Mouse (Mus musculus) monocyte, adult 5-6 weeks (primary cell): ENCODE results near the gene Helz2. TPM values are rescaled to one million over a fixed set of nuclear protein-coding genes. Genes with fewer than 3 reads are reported as not detected.

Experiments used
- ATAC-seq: fragments of 153-309, 156-312 bp; replicated peaks from 2 replicates; pipeline ENCODE4 v1.8.0; 2017; ENCODE audit warnings: mild to moderate bottlenecking; ENCODE audit not compliant: low TSS enrichment, insufficient number of reproducible peaks, severe bottlenecking, poor library complexity, low FRiP score
- total RNA-seq: library from RNA; stranded (forward); fragments of 200-1000, 200-491, 200-594 nt; gene quantifications from 3 replicates; pipeline ENCODE4 v1.2.3, GENCODE M21; 2017

Gene Helz2
- total RNA-seq, 1 experiment from 2014 or later, result 29.5 TPM

DNA sequence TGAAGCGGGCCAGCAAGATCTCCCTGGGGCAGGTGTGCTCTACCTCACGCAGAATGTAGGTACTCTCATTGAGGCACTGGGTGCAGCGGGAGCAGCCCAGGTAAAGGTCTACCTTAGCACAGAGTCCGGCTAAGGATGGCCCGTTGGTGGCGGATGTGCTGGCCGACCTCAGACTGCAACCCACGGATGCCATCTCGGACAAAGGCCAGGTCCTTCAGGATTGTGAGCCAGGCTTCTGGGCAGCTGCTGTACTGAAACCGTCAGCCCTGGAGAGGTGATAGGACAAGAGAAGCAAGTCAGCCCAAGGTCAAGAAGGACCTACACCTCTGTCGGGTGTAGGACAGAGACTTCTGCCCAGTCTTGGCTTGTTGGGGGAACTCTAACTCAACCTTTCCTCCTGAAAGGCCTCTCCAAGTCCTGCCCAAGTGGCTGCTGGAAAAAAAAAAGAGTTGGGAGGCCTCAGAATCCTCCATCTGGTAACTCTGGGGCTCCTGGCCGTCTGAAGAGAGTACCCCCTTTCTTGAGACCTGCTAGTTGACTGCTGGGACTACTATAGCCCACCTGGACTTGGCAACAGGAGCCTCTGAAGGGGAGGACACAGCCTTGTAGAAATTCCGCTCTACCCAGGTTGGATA is 904 bp downstream of the Helz2 start:
- no peak for ATAC-seq

DNA sequence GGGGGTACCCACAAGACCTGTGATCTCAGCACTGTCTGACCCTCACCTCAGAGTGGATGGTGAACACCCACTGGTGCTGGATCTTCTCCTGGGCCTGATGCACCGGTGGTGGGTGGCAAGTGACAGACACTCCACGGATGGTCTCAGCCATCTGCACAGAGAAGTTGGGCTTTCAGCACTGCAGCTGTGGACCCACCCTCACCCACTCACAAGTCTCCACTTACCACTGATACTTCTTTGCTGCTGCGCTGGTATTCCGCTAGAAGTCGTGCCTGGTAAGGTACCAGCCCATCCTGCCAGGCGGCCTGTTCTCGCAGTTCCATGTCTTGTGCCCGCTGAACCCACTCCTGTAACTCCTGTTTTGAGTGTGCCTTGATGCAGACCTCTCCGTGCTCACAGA is 2.6 kb downstream of the Helz2 start:
- no peak for ATAC-seq

DNA sequence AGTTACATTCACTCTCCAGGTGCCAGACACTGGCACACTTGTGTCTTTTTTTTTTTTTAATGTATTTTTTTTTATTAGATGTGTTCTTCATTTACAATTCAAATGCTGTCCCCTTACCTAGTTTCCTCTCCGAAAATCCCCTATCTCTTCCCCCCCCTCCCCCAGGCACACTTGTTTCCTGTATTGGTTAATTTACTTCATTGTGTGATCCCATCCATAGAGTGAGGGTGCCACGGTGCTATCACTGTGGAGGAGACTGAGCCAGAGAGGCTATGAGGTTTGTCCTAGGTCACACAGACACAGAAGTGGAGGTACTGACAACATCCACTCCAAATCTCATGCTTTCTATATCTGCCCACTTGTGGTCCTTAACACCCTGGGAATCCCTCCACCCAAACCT is 3.0 kb downstream of the Helz2 start:
- no peak for ATAC-seq

DNA sequence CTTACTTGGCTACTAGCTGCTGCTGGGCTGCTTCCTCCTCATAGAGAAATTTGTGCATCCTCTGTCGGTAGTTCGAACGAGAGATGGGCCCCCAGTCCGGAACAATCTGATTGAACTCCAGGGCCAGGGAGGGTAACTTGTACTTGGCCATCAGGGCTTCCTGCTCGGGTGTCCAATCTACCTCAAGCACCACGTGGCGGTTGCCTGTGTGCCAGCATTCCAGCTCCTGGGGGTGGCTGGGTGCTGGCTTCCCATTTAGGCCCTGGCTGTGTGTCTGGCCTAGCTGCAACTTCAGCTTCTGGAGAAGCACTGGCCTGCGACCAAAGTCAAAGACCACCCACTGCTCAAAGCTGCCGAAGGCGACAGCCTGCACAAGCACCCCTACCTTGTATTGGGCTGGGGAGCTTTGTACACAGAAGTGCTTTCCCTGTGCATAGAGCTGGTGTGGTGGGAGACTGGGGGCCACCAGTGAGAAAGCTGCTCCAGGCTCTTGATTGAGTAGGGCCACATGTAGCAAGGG is 3.7 kb downstream of the Helz2 start:
- ATAC-seq, result no peak

DNA sequence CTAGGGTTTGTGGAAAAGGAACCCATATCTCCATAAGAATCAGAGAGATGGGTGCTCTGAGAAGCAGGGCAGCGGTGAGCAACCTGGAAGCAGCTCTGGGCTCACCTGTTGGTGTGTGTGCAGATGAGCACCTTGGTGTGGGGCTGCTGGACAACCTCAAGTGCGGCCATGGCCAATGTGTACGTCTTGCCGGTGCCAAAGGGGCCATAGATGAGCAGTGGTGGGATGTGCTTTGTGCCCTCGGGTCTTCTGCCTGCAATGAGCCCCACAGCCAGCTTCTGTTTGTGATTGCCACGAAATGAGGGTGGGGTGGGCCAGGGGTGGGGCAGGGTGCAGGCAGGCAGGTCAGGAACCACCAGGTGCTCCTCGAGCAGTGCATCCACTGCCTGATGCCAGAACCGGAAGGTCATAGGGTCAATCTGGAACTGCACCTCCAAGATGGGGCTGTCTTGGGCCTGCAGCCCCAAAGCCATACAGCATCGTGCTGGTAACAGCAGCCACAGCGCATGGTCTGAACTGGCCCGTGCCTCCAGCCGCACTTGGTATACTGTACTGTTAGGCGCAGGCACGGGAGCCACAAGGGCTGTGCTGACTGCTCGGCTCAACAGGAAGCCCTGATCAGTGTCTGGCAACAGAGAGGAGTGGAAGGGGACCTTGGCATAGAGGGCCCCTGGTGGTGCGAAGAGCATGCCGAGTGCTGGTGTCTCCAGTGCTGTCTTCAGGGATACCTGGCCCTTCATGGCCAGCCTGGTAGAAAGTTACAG is 4.4 kb downstream of the Helz2 start:
- ATAC-seq, result no peak

DNA sequence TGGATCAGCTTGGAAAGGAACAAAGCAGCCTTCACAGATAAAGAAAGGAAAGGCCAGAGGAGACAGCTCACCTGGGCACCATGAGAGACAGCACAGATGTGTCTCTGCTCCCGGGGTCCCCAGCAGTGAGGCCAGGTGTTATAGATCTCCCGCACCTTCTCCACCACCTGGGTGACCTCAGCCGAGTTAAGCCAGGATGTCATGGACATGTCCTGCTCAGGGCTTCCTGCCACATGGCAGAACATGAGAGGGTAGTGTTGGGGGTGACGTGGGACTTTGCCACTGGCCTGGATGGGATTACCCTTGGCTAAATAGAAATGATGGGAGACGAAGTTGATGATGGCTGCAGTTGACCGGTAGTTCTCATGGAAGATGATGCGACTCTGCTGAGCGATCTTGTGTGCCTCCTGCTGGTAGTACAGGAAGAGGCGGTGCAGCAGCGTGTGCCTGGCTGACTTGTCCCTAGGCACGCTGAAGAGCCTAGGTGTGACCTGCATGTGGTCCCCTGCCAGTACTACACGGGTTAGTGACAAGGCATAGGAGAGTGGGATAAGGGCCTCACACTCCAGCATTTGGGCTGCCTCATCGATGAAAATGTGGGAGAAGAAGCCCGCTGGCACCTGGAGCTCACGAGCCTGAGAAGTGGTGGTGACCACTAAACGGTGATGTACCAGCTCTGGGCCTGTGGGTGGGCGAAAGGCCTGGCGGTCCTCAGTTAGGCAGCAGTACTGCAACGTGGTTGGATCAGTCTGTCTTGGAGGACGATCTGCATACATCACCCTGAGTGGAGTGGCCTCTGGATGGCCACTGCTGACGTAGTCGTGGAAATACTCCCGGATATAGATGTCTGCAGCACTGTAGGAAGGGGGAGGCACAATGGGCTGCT is 5.9 kb downstream of the Helz2 start:
- no peak for ATAC-seq

DNA sequence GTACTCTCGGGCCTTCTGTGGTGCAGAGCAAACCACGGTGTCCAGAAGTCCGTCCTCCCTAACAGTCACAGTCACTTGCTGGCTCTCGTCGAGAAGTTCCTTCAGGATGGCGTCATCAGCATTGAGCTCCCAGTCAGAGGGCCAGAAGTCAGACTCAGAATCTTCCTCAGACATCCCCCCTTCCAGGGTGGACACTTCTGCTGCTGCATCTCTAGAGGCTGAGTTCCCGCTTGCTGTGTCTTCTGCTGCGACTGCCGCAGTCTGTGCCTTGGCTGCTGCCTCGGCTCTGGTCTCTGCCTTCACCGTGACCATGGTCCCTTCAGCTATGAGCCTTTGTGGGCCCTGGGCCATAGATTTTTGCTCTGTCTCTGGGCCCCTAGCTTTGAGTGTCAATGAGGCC is 7.1 kb downstream of the Helz2 start:
- no peak for ATAC-seq

DNA sequence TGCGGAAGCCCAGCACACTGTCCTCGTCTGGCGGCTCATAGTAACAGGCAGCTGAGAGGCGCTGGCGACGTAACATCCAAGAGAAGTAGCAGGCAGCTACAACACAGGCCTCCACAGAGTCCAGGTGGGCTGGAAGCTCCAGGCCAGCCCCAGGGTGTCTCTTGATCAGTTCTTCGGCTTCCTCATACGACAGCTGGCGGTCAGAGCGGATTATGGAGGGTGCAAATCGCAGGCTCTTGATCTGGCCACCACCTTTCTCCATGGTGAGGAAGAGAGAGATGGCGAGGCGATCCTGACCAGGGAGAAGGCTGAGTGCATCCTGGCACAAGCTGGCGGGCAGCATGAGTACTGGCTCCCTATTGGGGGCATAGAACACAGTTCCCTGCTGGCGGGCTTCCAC is 8.4 kb downstream of the Helz2 start:
- no peak for ATAC-seq

DNA sequence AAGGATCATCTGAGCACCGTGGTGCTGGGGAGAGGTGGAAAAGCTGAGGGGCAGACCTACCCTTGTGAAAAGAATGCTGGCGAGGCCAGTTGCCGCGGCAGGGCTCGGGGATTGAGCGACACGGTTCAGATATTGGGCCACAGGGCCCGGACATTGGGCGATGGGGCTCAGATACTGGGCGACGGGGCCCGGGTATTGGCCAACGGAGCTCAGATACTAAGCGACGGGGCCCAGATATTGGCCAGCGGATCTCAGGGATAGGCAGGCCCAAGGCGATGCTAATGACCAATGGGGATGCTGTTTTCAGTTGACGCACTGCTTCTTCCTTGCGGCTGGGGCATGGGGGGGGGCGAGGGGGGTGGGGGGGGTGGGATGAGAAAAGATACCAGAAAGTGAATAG is 10.7 kb downstream of the Helz2 start:
- no peak for ATAC-seq

DNA sequence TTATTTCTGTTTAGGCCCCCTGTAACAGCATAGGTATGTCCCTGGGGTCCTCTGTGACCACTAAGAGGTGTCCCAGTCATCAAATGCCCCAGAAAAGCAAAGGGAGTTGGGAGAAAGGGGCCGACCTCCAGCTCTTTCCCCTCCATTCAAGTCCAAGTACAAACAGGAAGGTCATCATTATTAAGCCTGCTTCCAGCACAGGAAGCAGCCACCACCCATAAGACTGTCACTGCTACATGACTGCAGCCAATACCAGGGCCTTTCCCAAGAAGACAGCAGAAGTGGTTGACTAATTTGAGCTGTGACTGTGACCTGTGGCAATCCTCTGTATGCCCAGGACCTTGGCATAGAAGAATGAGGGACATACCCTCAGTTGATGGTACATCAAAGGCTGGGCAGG is 13.5 kb downstream of the Helz2 start:
- ATAC-seq, result no peak

DNA sequence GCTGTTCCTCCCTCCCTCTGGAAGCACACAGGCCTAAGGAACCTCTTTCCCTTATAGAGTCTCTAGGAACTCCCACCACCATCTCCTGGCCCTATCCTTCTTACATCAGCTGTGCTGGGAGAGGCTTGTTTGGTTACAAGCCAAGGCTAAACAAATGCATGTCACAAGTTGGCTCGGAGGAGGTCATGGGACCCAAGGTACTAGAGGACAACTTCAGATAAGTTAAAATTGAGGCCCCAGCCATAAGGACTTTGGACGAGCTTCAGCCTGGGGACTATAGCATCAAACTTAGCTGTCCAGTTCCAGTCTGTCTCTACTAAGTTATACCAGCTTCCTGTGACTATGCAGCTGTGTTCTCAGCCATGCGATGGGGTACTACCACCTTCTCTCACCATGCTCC is 14.7 kb downstream of the Helz2 start:
- ATAC-seq, result no peak

DNA sequence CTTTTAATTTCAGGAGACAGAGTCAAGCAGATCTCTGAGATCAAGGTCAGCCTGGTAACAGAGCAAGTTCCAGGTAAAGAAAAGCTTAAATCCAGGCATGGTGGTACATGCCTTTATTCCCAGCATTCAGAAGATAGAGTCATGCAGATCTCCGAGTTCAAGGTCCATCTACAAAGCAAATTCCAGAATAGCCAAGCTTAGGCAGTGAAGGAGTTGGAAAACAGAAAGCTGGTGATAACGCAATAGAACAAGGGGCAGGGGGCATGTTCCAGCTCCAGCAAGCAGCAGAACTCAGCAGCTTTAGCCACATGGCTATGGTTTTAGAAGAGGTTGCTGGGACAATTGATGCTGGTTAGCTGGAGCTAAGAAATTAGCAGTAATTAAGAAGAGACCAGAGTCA is 16.8 kb downstream of the Helz2 start:
- no peak for ATAC-seq

DNA sequence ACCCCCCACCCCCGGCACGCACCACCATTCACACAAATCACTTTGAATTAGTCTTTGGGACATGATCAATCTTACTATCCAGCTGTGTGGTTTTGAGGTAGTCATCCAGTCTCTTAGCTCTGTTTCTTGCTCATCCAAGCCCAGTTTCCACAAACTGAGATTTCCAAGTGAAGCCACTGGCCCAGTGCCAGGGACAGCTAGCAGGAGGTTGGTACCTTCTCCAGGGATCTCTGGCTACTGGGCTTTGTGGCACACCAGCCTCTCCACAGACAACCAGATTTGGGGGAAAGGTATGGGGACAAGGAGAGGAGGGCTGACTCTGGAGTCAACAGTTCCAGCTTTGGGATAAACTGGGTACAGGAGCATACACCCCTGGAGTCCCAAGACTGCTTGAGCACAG is 21.5 kb downstream of the Helz2 start:
- no peak for ATAC-seq

DNA sequence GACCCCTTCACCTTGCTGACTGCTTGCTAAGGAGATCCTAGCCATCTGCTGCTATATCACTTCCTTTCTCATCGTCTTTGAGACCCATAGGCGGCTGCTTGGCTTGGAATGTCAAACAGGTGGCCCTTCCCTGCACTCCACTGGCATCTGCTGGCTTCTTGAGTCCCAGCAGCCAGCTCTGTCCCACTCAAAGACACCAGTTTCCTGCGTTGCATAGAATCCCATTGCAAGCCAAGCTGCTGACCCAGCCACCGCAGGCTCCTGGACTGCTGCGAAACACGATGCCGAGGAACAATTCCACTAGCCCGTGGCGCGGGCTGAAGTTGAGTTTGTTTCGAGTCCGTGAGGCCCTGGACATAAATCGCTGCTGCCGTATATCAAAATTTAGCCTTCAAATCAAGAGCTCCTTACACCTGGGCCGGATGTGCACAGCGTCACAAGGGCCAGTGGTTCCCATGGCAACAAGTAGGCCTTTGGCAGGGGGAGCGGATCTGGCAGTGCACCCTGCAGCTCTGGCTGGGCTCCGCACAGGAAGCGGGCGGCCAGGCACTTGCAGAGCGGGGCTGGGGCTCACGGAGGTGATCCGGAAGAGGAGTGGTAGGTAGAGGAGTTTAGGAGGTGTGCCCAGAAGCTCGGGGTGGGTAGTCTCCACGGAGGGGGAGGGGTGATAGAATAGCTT is 22.1 kb downstream of the Helz2 start, which contains the start of gene Fndc11:
Fndc11 (plus strand) TSS at position 476 of the 679 bp plus-strand sequence.
- peak; percentile 81 for ATAC-seq

DNA sequence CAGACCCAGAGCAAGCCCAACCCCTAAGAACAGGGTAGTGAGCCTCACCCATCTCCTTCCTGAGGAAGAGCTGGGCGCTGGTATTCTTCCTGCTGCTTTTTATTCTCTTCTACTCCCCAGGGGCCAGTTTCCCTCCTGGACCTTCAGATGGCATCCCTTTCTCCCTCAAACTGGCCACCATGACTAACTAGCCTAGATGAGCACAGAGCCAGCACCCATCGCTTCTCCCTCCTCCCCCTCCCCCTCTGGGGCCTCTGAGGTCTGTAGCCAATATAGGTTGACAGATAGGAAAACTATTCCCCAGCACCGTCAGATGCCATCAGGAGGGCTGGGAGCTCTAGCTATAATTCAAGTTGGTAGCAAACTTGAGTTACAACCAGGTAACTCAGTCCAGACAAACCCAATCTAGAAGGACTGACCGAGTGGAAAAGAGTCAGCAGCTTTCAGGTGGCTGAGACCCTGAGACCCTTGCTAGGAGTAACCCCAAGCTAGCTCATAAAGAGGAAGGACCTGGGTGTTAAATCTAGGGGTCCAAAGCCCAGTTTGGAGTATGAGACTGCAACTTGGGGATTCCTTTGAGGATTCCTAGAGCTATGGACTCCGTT is 22.8 kb downstream of the Helz2 start:
- no peak for ATAC-seq

DNA sequence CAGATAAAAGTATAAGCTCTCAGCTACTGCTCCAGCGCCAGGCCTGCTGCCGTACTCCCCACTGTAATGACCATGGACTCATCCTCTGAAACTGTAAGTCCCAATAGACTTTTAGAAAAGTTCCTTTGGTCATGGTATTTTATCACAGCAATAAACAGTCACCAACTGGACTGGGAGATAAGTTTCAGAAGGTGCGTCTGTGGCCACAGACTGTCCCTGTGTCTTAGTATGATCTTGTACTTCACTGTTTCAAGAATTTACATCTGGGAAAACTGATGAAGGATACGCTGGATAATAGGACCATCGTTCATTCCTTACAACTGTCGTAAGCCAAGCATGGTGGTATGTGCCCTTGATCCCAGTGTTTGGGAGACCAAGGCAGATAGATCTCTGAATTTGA is 25.8 kb downstream of the Helz2 start:
- ATAC-seq, result no peak

DNA sequence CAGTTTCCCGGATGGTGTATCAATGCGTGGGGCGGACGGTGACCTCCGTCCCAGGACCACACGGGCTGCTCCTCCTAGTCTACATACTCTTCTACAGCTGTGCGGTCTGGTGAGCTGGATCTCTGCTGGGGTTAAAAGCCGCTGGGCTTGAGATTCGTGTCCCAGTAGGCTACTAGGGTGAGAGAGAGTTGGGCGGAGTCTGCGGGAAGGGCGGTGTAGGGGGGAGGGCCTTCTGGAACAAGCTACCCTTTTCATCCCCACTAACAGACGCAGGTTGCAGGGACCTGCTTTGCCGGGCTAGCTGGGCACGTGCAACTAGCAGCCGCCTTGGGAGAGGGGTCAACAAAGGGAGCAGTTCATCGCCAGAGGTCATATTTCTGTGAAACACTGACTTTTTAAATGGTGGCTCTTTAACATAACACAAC is 28.8 kb downstream of the Helz2 start, which contains the start of gene Srms:
Srms (minus strand) TSS at position 165 of the 425 bp plus-strand sequence.
- ATAC-seq, result peak; percentile 29

DNA sequence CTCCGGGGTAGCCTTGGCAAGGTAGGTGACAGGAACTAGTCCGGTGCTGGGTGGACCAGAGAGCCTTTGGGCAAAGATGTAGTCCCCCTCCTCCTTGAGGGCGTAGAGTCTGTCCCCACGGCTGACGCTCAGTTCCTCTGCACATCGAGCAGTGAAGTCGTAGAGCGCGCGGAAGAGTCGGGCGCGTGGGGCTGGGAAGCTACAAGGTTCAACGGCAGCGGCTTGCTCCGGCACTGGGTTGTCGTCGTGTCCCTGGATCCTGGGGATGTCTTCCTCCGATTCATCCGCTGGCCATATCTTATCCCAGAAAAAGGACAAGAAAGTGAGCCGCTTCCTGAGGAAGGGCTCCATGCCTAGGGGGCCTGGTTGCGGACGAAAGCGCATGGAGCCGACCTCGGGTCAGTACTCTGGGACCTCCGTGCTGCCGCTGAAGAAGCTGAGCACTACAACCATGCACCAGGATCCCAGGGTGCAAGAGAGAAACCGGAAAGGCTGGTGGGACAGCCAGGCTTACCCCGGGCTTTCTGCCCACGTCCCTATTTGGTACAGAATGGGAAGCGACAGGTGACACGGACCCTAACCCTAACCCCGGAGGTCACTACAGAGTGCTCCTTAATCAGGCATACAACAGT is 29.3 kb downstream of the Helz2 start:
- no peak for ATAC-seq
